Mouse (Mus musculus): ENCODE data around the gene Trappc6a.

Gene Trappc6a

GRCm38 (mm10) chr7:19561431-19561764 is 53.2 kb downstream of the Trappc6a start:
- DNase-seq (ENCODE audit: low read depth, low spot score), result no peak

GRCm38 (mm10) chr7:19561765-19562642 is 53.8 kb downstream of the Trappc6a start:
- DNase-seq (ENCODE audit: low read depth, low spot score), result peak; percentile 77

- no peak for DNase-seq (ENCODE audit: low read depth, low spot score)
Observed at GRCm38 (mm10) chr7:19562643-19563410, 54.6 kb downstream of the Trappc6a start, which contains the start of gene Ppp1r37. TSS of gene Ppp1r37 (minus strand) at chr7:19563076.

- no peak for DNase-seq (ENCODE audit: low read depth, low spot score)
Observed at GRCm38 (mm10) chr7:19563884-19564283, 55.7 kb downstream of the Trappc6a start.

GRCm38 (mm10) chr7:19564455-19564854 is 56.3 kb downstream of the Trappc6a start:
- no peak for DNase-seq (ENCODE audit: low read depth, low spot score)
